Mouse (Mus musculus) embryonic facial prominence, embryonic 11.5 days (tissue): Measurements from ENCODE around the gene Abcb10. TPM values are rescaled to one million over a fixed set of nuclear protein-coding genes. Genes with fewer than 3 reads are reported as not detected.
"Not testable (repeated sequence)": the region's sequence is repeated elsewhere in the genome, so short reads cannot be mapped to it uniquely, and the experiment has no call there.

Experiments used
- ATAC-seq: fragments of 200-750 bp; cut with Nextera tagmentation; replicated peaks from 2 replicates; pipeline ENCODE4 v1.8.0; 2017; ENCODE audit warnings: low read depth; ENCODE audit not compliant: insufficient number of reproducible peaks, low FRiP score, low TSS enrichment
- DNase-seq: peaks from one replicate; pipeline ENCODE4 v3.0.0-alpha.2; 2015; ENCODE audit warnings: low spot score
- H3K27ac ChIP-seq: fragments of 300-500 bp; sonication (generic); replicated peaks from 2 replicates; pipeline ENCODE4 v1.5.1; 2014; ENCODE audit warnings: mild to moderate bottlenecking, low read depth, low read length, control low read depth
- H3K27me3 ChIP-seq: fragments of 300-500 bp; sonication (generic); 2 replicates; pipeline ENCODE4 v1.6.1; 2014; ENCODE audit warnings: mild to moderate bottlenecking, low read length, moderate library complexity, mixed read lengths; ENCODE audit not compliant: control insufficient read depth, insufficient read depth
- H3K36me3 ChIP-seq: fragments of 300-500 bp; sonication (generic); replicated peaks from 2 replicates; pipeline ENCODE4 v1.6.1; 2014; ENCODE audit warnings: low read depth, mild to moderate bottlenecking, low read length, moderate library complexity, mixed read lengths; ENCODE audit not compliant: control insufficient read depth, insufficient read depth
- H3K4me1 ChIP-seq: fragments of 300-500 bp; sonication (generic); 2 replicates; pipeline ENCODE4 v1.6.1; 2014; ENCODE audit warnings: low read length, mixed read lengths; ENCODE audit not compliant: control insufficient read depth, insufficient read depth
- H3K4me2 ChIP-seq: fragments of 300-500 bp; sonication (generic); 2 replicates; pipeline ENCODE4 v1.6.1; 2014; ENCODE audit warnings: low read depth, mild to moderate bottlenecking, control low read depth, low read length, moderate library complexity
- H3K4me3 ChIP-seq: fragments of 300-500 bp; sonication (generic); 2 replicates; pipeline ENCODE4 v1.5.1; 2014; ENCODE audit warnings: low read depth, low read length, control low read depth
- H3K9ac ChIP-seq: fragments of 300-500 bp; sonication (generic); replicated peaks from 2 replicates; pipeline ENCODE4 v1.6.1; 2014; ENCODE audit warnings: mild to moderate bottlenecking, control low read depth, low read length
- H3K9me3 ChIP-seq: fragments of 300-500 bp; sonication (generic); replicated peaks from 2 replicates; pipeline ENCODE4 v1.6.1; 2016; ENCODE audit warnings: mild to moderate bottlenecking, low read length, inconsistent platforms, mixed read lengths; ENCODE audit not compliant: control insufficient read depth
- WGBS: fragments of 180-500 bp; shearing (Covaris S2); extraction: QIAGEN DNeasy Blood & Tissue Kit; methylation state at CpG from one replicate; pipeline ENCODE4 v1.1.7; 2014; 5-methylcytosine and 5-hydroxymethylcytosine counted together
- polyA plus RNA-seq: library from polyadenylated mRNA; unstranded; fragments of >200 nt; fragmentation: Nextera tagmentation; extraction: Ambion mirVana; gene quantifications from 2 replicates; pipeline ENCODE4 v1.2.1, GENCODE M21; 2014

Abcb10 gene
- polyA plus RNA-seq, 1 experiment from 2014 or later = 18.8 TPM

DNA sequence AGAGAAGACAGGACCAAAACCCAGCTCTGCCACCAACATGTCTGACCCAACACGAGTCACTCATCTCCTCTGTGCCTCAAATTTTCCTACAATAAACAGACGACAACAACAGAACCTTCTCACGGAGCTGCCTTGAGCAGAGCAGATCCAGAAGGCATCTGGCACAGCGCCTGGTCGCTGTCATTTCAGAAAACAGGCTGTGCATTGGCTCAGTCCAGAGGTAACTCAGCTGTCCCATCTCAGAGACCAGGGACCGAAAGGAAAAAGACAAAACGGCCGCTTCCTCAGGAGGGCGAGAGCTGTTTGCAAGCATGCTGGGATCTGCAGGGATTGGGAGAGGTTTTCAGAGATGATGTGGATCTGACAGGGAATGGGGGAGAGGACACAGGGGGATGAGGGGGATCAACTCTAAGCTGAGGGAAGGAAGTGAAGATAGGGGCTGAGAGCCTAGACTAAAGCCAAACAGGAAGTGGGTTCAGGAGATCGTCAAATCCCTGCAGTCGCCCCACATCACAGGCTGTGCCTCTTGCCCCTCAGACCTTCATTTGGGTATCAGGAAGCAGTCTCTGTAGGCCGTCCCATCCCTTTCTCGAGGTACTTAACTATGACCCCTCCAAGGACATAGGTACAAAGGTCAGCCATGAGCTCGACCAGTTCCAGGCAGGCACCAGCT, 4.6 kb downstream of the Abcb10 start:
- no peak overlapping the region for H3K4me2 ChIP-seq
- DNase-seq = no peak
- H3K4me3 ChIP-seq = no peak overlapping the region
- WGBS = 68% methylated on average over 14 of the region's 14 CpGs
- H3K27ac ChIP-seq = 0 out of 2 replicates have a peak overlapping the region, but pooled peaks have one; percentile 24
- H3K27me3 ChIP-seq = no peaks in the 10 kb centered on the region
- H3K9me3 ChIP-seq = no peaks in the 10 kb centered on the region
- H3K36me3 ChIP-seq = no peaks in the 10 kb centered on the region
- no peaks in the 10 kb centered on the region for H3K4me1 ChIP-seq
- no peak for ATAC-seq
- H3K9ac ChIP-seq = no peak overlapping the region

DNA sequence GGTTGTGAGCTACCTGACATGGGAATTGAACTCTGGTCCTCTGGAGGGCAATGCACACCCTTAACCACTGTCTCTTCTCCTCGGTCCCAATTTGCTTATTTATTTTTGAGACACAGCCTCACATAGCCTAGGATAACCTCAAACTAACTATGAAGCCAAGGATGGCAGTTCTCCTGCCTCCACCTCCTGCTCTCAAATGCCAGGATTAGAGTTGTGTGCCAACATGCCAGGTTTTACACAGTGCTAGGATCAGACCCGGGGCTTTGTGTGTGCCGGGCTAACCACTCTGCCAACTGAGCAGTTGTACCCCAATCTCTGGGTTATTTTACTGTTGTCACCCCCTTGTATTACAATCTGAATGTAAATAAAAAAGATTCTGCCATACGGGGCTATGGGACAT, 5.4 kb downstream of the Abcb10 start:
- 92% methylated on average over 4 of the region's 4 CpGs for WGBS
- no peak overlapping the region for H3K4me2 ChIP-seq
- no peaks in the 10 kb centered on the region for H3K4me1 ChIP-seq
- ATAC-seq (no peak), DNase-seq (no peak)
- H3K9me3 ChIP-seq = no peaks in the 10 kb centered on the region
- H3K9ac ChIP-seq = no peak overlapping the region
- H3K27ac ChIP-seq = no peak overlapping the region
- H3K36me3 ChIP-seq = no peaks in the 10 kb centered on the region
- H3K4me3 ChIP-seq = no peak overlapping the region
- H3K27me3 ChIP-seq = no peaks in the 10 kb centered on the region

DNA sequence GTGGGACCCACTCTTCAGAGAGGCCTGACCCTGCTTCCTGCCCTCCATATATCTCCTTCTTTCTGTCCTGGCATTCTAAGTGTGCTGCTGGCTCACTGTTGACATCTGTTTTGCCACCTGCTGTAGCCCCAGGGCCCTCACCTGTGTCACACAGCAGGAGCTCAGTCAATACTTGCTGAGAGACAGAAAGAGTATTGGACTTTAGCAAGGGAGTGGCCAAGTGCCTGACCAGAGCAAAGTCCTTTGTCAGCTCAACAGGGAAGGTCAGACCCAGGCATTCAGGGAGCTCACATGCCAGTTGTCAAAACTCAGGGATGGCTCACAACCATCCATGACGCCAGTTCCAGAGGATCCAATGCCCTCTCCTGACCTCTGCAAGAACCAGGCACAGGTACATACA, 9.4 kb downstream of the Abcb10 start:
- H3K4me1 ChIP-seq = no peaks in the 10 kb centered on the region
- no peaks in the 10 kb centered on the region for H3K27me3 ChIP-seq
- no peaks in the 10 kb centered on the region; the same call in 1 of the 2 replicates for H3K36me3 ChIP-seq
- DNase-seq = no peak
- H3K9ac ChIP-seq = no peak overlapping the region
- H3K4me3 ChIP-seq = no peak overlapping the region
- WGBS = 76% methylated on average over 1 of the region's 1 CpGs
- H3K27ac ChIP-seq = no peak overlapping the region
- no peak overlapping the region for H3K4me2 ChIP-seq
- no peak for ATAC-seq
- no peaks in the 10 kb centered on the region for H3K9me3 ChIP-seq

DNA sequence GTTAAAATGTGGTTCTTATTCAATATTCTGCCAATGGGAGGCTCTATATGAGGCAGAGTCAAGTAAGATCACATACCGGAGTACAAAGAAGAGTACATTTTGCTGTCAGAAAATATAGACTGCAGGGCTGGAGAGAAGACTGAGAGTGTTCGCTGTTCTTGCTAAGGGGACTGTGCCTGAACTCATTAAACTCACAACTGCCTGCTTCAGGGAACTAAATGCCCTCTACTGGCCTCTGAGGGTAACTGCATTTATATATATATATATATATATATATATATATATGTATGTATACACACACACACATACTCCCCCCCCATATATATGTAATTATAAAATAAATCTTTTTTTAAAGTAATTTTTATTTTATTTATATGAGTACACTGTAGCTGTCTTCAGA, 16.0 kb downstream of the Abcb10 start:
- Histone ChIP-seq H3K27ac (no peak overlapping the region), H3K36me3 (no peaks in the 10 kb centered on the region; the same call in 1 of the 2 replicates), H3K4me3 (no peak overlapping the region), H3K4me1 (no peaks in the 10 kb centered on the region), H3K9ac (no peak overlapping the region), H3K4me2 (no peak overlapping the region), H3K9me3 (no peaks in the 10 kb centered on the region), H3K27me3 (no peaks in the 10 kb centered on the region)
- 75% methylated on average over 2 of the region's 2 CpGs for WGBS
- DNase-seq (peak; percentile 62), ATAC-seq (no peak)

DNA sequence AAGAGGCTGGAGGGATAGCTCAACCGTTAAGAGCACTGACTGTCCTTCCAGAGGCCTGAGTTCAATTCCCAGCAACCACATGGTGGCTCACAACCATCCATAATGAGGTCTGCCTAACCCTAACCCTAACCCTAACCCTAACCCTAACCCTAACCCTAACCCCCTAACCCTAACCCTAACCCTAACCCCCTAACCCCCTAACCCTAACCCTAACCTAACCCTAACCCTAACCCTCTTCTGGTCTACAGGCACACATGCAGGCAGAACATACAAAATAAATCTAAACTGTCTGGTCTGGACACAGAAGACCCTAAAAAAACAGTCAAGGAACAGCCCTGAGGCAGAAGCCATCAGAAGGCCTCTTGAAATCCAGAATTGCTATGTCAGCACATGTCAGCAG, 21.6 kb downstream of the Abcb10 start:
- no peaks in the 10 kb centered on the region for H3K4me1 ChIP-seq
- no peak overlapping the region for H3K27ac ChIP-seq
- H3K4me2 ChIP-seq = no peak overlapping the region
- no peak for ATAC-seq
- no peaks in the 10 kb centered on the region for H3K36me3 ChIP-seq
- H3K27me3 ChIP-seq = no peaks in the 10 kb centered on the region
- no peak overlapping the region for H3K4me3 ChIP-seq
- no peak overlapping the region for H3K9ac ChIP-seq
- H3K9me3 ChIP-seq = no peaks in the 10 kb centered on the region
- no peak for DNase-seq
- 68% methylated on average over 1 of the region's 1 CpGs for WGBS

DNA sequence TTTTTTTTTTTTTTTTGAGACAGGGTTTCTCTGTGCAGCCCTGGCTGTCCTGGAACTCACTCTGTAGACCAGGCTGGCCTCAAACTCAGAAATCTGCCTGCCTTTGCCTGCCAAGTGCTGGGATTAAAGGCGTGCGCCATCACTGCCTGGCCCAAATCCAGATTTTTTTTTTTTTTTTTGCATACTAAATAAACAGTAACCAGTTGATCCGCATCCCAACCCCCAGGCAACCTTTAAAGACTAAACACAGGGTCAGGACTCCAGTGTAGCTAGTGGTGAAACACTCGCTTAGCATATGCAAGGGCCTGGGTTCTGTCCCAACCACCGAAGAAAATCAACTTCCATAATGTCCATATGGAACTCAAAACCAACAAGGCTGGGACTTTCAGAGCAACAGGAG, 22.4 kb downstream of the Abcb10 start:
- ATAC-seq, H3K27ac ChIP-seq, H3K9me3 ChIP-seq, DNase-seq, H3K4me2 ChIP-seq, H3K36me3 ChIP-seq, H3K9ac ChIP-seq, H3K4me3 ChIP-seq, H3K27me3 ChIP-seq, H3K4me1 ChIP-seq: not testable (repeated sequence)
- 91% methylated on average over 5 of the region's 5 CpGs for WGBS

DNA sequence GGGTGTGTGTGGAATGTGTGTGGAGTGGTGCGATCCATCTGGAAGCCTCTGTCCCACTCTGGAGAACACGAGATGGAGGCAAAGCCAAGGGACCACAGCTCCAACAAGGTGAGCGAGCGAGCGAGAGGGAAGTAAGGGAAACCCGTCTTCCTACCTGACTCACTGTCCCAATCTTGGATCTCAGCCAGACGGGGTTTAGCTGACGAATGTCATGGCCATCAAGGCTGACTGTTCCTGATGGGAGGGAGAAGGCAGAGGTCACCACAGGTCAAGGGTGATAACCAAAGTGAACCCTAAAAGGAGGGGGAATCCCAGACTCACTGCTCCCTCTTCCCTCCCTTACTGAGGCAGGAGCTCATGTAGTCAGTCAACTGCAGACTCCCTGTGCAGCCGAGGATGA, 22.9 kb downstream of the Abcb10 start:
- H3K4me1 ChIP-seq = no peaks in the 10 kb centered on the region
- H3K4me2 ChIP-seq = no peak overlapping the region
- no peak overlapping the region for H3K9ac ChIP-seq
- WGBS = 91% methylated on average over 9 of the region's 9 CpGs
- H3K27me3 ChIP-seq = no peaks in the 10 kb centered on the region
- no peak overlapping the region for H3K27ac ChIP-seq
- no peak for ATAC-seq
- no peak for DNase-seq
- H3K9me3 ChIP-seq = no peaks in the 10 kb centered on the region
- H3K4me3 ChIP-seq = no peak overlapping the region
- no peaks in the 10 kb centered on the region for H3K36me3 ChIP-seq

DNA sequence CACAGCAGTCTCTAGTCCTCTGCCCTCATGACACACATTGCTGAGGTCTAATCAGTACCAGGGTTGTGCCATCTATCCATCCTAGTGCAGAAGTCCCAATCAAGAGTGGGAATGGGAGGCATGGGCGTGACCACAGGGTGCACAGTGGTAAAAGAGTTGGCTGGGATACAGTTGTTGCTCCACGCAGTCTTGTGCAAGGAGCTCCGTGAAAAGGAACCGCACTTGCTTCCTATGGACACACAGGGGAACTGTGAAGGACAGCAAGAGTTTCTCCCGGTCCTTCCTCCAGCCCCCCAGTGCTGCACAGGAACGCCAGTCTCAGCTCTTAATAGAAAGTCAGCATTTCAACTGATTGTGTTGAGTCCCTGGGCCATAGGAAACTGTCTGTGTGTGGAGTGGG, 23.4 kb downstream of the Abcb10 start:
- no peaks in the 10 kb centered on the region for H3K9me3 ChIP-seq
- no peak for ATAC-seq
- no peak overlapping the region for H3K4me3 ChIP-seq
- DNase-seq = no peak
- WGBS = 89% methylated on average over 6 of the region's 6 CpGs
- no peak overlapping the region for H3K27ac ChIP-seq
- no peaks in the 10 kb centered on the region for H3K36me3 ChIP-seq
- H3K27me3 ChIP-seq = no peaks in the 10 kb centered on the region
- no peak overlapping the region for H3K4me2 ChIP-seq
- no peaks in the 10 kb centered on the region for H3K4me1 ChIP-seq
- no peak overlapping the region for H3K9ac ChIP-seq
